Mouse (Mus musculus): ENCODE measurements around the gene Slc12a8.

DNA sequence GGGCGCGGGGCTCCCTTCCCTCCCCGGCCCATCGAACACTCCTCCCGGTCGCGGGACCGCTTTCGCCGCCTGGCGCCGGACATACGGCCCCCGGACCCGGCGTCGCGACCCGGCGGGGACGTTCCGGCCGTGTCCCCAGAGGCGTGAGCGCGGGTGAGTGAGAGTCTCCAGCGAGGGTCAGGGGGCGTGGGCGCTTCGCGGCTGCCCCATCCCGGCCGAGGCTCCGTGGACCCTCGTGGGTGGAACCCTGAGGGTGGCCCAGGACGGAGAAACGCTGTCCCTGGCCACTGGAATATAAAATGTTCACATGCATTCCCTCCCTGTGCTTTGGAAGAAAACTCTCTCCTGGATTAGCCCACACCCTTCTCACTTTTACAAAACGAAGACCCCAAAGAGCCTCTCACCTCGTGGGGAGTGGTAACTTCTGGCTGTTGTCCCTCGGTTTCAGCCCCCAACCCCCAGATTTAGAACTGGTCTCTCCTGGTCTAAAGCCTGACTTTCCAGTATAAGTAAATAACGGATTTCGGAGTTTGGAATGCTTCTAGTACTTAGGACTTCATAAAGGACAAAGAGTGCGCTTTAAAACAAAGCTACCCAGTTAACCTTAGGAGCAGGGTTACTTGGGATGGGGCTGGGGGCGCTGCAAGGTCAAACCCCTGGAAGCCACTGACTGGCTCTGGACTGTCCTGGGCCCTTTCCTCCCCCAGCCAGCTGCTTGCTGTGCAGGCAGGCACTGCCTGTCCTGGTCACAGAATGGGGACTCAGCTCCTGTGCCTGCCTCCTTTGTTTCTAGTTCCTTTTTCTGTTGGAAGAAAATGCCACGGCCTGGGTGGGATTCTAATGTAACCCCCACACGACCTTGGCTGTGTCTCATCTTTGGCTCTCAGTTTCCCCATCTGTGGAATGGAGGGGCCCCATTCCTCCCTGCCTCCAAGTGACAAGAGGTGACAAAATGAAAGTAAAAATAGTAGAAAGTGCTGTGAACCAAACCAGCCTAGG is 167.9 kb downstream of the Slc12a8 start:
- no peak for TF ChIP-seq EP300 (IDR thresholded peaks at IDR 0.05; ENCODE audit: low read depth)
- TF ChIP-seq CTCF (IDR thresholded peaks at IDR 0.05; ENCODE audit: low read depth) = no peak

All from heart, postnatal 0 days (tissue).